Mouse (Mus musculus) megakaryocyte progenitor cell, adult 5-6 weeks (primary cell): ENCODE measurements around the gene Mymx. TPM values are rescaled to one million over a fixed set of nuclear protein-coding genes. Genes with fewer than 3 reads are reported as not detected.

Experiments
- ATAC-seq: replicated peaks from 2 replicates; pipeline ENCODE4 v1.8.0; 2016; ENCODE audit warnings: mild to moderate bottlenecking, moderate TSS enrichment, inconsistent platforms; ENCODE audit not compliant: poor library complexity
- total RNA-seq, 2 experiments: library from RNA; stranded (forward) in 1 of 2; stranded (reverse) in 1 of 2; fragments of 157-497, 149-512 nt in 1 of 2; fragments of 200-1000 nt in 1 of 2; gene quantifications; 2 replicates each; pipeline versions ENCODE4 v1.2.3 to v1.2.4; 2015 to 2017

Gene Mymx
- total RNA-seq, 2 experiments from 2014 or later, result not detected

GRCm38 (mm10) chr17:45612008-45612407 is 10.1 kb upstream of the Mymx start:
- ATAC-seq, result no peak

- ATAC-seq, result no peak
Observed at GRCm38 (mm10) chr17:45610144-45610866, 8.4 kb upstream of the Mymx start.

GRCm38 (mm10) chr17:45608396-45608795 is 6.5 kb upstream of the Mymx start:
- ATAC-seq, result peak; percentile 80

- no peak for ATAC-seq
Observed at GRCm38 (mm10) chr17:45606992-45607879, 5.3 kb upstream of the Mymx start.

GRCm38 (mm10) chr17:45602984-45603383 is 1.1 kb upstream of the Mymx start:
- no peak for ATAC-seq

GRCm38 (mm10) chr17:45601325-45601724 is 577 bp downstream of the Mymx start:
- ATAC-seq, result no peak

GRCm38 (mm10) chr17:45600267-45600666 is 1.6 kb downstream of the Mymx start:
- no peak for ATAC-seq

GRCm38 (mm10) chr17:45599446-45600242 is 2.3 kb downstream of the Mymx start, which contains the start of gene Slc29a1:
Gene Slc29a1, minus strand, starts transcription at chr17:45599606.
- ATAC-seq, result 0 out of 2 replicates have a peak, but pooled peaks have one; percentile 18

GRCm38 (mm10) chr17:45598891-45599290 is 3.0 kb downstream of the Mymx start:
- no peak for ATAC-seq

- ATAC-seq, result no peak
Observed at GRCm38 (mm10) chr17:45598376-45598775, 3.5 kb downstream of the Mymx start.

GRCm38 (mm10) chr17:45597787-45598186 is 4.1 kb downstream of the Mymx start:
- ATAC-seq, result peak; percentile 12; the same call in 1 of the 2 replicates

GRCm38 (mm10) chr17:45596631-45597396 is 5.1 kb downstream of the Mymx start:
- peak; percentile 64 for ATAC-seq

GRCm38 (mm10) chr17:45595736-45596390 is 6.0 kb downstream of the Mymx start:
- ATAC-seq, result no peak

GRCm38 (mm10) chr17:45594881-45595735 is 6.8 kb downstream of the Mymx start:
- peak; percentile 36 for ATAC-seq

- no peak for ATAC-seq
Observed at GRCm38 (mm10) chr17:45594195-45594594, 7.7 kb downstream of the Mymx start.

GRCm38 (mm10) chr17:45593479-45593878 is 8.4 kb downstream of the Mymx start:
- ATAC-seq, result peak; percentile 42

- peak; percentile 19 for ATAC-seq
Observed at GRCm38 (mm10) chr17:45592606-45593431, 9.1 kb downstream of the Mymx start.
